Mouse (Mus musculus) adipocyte (in vitro differentiated cells): Measurements from ENCODE around the gene Tcea3.

ENCODE experiments used
- DNase-seq: peaks from one replicate; pipeline ENCODE4 v3.0.0-alpha.2; 2016; ENCODE audit warnings: low spot score

The Tcea3 gene

DNA sequence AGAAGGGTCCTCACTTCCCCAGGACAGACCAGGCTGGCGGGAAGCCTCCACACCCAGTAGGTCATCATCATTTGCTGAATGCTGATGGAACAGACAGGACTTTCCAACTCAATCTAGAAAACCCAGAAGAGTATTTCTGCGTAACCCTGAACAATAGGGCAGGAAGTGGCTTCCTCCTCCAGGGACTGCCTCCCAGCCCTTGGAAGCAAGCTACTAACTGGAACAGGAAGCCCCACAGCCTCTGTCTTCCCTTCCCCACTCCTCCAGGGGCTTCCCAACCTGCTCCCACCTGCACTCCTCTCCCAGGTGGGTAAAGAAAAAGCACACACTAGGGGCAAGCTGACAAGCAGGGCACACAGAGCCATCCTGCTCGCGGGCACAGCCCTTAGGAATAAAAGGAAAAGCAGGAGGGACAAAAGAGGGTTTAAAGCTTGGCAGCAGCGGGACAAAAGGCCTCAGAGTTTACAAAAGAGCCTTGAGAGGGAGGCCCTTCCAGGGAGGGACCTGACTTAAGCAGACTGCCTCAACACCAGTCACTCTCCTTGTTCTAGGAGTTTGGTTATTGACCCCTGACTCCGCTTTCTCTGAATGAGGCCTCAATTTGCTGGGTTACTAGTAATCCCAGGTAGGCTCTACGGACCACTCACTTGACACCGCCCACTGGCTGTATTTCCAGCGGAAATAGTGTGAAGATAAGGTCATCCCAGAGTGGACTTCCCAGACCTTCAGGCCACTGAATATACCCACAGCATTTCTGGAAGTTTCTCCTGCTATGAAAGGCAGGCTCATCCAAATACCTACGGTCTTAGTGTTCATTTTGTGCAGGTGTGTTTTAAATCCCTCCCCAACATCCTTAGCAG is 35.3 kb downstream of the Tcea3 start:
- DNase-seq, result peak; percentile 32

- DNase-seq, result no peak
Measured at GRCm38 (mm10) chr4:136283783-136284182, 36.3 kb downstream of the Tcea3 start.

DNA sequence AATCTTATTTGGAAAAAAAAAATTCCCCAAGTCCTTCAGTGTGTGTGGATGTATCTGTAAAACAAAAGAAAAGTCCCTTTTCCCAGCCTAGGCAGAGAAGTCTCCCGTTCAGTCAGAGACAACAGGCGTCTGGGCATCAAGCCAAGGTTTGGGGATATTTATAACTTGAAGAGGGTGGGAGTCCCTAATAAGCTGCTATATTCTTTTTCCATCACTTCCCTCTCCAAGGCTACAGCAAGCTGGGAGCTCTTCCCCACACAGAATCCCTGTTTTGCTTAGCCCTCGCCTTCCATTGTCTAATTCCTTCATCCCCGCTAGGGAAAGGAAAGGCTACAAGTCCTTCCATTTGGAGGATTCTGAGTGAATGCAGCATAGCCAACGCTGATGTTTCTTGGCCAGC is 36.9 kb downstream of the Tcea3 start, which contains the start of gene Zfp46:
Gene Zfp46 (plus strand): TSS at position 229 of the 400 bp plus-strand sequence.
- peak; percentile 70 for DNase-seq

- DNase-seq, result no peak
Measured at GRCm38 (mm10) chr4:136284891-136285290, 37.4 kb downstream of the Tcea3 start.

- peak; percentile 98 for DNase-seq
Measured at GRCm38 (mm10) chr4:136285348-136285810, 37.9 kb downstream of the Tcea3 start.

- peak; percentile 98 for DNase-seq
Measured at GRCm38 (mm10) chr4:136285811-136286371, 38.4 kb downstream of the Tcea3 start.

GRCm38 (mm10) chr4:136289918-136290780 is 42.6 kb downstream of the Tcea3 start:
- no peak for DNase-seq

DNA sequence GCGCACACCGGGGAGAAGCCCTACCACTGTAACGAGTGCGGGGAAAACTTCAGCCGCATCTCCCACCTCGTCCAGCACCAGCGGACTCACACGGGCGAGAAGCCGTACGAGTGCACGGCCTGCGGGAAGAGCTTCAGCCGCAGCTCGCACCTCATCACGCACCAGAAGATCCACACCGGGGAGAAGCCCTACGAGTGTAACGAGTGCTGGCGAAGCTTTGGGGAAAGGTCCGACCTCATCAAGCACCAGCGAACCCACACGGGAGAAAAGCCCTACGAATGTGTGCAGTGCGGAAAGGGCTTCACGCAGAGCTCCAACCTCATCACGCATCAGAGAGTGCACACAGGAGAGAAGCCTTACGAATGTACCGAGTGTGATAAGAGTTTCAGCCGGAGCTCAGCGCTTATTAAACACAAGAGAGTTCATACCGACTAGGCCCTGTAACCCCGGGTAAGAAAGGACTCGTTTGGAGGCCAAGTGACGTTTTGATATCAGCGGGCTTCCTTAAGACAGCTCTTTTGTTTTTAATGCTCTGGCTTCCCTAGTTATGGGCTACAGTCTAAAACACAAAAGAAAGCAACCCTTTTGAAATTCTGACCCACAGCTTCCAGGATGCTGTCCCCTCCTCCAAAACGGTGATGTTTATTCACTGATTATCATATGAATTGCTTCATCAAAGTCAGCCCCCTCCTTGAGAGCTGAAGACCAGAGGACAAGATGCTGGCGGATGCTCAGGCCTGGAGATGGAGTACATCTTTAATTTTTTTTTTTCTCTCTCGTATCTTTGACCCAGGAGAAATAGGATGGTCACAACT is 43.5 kb downstream of the Tcea3 start:
- no peak for DNase-seq

GRCm38 (mm10) chr4:136291692-136292091 is 44.2 kb downstream of the Tcea3 start:
- DNase-seq, result no peak

- no peak for DNase-seq
Measured at GRCm38 (mm10) chr4:136295941-136296340, 48.4 kb downstream of the Tcea3 start.

DNA sequence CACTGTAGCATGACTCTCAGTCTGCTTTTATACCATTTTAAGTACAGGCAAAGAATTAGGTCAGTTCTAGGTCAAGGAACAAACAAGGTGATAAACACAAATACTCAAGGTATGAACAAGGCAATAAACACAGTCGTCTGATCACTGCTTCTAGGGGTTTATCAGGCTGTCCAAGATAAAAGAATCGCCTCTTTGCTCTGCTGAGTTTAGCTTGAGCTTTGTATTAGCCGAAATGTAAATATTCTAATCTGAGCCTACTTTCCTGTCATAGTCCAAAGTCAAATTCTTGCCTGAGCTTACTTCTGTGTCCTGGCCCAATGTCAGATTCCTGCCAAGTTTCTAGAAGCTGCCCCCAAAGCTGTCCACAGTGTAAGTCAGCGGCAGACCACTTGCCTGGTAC is 54.9 kb downstream of the Tcea3 start:
- no peak for DNase-seq

GRCm38 (mm10) chr4:136304181-136304580 is 56.7 kb downstream of the Tcea3 start:
- DNase-seq, result no peak

GRCm38 (mm10) chr4:136308355-136308754 is 60.8 kb downstream of the Tcea3 start:
- no peak for DNase-seq

GRCm38 (mm10) chr4:136309780-136310179 is 62.3 kb downstream of the Tcea3 start:
- DNase-seq, result peak; percentile 62

GRCm38 (mm10) chr4:136310229-136311041 is 62.9 kb downstream of the Tcea3 start, which contains the start of gene Hnrnpr:
TSS of gene Hnrnpr (plus strand) at chr4:136310942.
- peak; percentile 96 for DNase-seq

DNA sequence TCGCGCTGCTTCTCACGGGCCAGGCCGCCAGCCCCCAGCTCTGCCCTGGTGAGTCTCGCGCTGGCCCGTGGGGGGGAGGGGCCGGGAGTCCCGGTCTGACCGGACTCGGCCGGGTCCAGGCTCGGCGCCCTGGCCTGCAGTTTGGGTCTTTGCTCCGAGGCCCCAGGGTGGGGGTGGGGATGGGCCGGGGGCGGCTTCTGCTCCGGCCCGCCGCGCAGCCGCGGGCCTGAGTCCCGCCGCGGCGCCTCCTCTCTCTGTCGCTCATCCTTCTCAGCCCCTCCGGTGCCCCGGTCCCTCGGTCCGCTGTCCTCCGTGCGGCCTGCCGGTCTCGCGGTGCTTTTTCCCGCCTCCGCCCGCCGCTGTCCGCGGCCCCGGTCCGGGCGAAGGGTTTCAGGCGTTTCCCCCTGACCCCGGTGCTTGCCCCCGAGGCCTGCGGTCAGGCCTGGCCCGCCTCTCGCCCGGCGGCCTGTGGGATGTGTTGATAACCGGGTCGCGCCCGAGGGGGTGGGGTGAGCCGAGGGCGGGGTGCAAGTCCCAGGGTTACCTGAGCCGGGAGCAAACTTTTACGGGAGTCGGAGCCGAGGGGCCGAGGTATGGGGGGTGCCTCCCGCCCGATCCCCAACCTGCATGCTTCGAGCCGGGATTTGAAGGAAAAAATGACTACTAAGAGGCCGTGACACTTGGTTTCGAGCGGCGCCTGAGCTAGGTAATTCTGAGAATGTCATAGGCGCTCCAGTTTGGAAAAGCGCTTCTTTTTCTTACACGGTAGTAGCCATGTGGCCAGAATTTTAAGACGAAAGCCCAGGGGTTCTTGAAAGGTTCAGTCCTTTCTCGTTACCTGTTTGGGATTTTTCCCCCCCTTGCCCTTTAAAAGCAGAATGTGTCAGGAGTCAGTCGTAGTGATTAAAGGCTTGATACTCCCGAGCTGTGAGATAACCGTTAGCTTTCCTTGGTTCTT is 63.8 kb downstream of the Tcea3 start:
- DNase-seq, result no peak

DNA sequence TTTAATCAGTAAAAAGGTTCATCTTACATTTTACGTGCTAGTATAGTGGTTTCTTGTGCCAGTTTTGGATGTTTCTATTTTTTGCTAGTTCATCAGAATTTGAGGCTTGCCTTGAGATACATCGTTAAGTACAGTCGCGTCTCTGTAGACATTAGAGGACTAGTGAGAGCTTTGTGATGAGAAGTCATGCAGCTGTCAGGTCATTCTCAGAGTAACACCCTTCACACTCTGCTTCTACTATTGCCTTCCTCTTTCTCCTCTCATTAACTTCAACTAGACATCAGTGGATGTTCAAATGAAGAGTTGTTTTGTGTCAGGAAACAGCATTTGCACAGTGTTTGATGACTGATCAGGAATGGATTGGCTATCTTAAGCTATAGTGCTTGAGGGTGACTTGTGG is 65.1 kb downstream of the Tcea3 start:
- no peak for DNase-seq

DNA sequence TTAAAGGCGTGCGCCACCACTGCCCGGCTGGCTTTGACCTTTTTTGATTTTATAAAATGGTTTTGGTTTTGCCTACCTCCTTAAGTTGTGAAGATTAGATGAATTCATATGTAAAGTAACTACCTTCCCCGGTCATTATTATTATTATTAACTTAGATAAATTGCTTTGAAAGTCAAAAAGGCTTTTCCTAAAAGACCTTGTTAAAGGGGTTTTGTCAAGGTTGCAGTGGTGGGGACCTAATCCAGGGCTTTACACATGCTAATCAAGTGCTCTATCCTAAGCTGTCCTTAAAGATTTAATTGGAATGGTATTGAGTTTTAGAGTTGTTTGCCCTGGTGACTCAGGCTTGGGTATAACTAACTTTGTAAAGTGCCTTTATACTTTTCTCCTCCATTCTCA is 70.1 kb downstream of the Tcea3 start:
- DNase-seq, result no peak

- peak; percentile 58 for DNase-seq
Measured at GRCm38 (mm10) chr4:136320016-136320415, 72.5 kb downstream of the Tcea3 start.
